Mouse (Mus musculus): ENCODE data around the gene Psrc1.

Psrc1 gene

GRCm38 (mm10) chr3:108389111-108389545 lies 5.5 kb downstream of the Psrc1 start:
- peak; percentile 94 to 97 for DNase-seq

GRCm38 (mm10) chr3:108392299-108392698 lies 8.7 kb downstream of the Psrc1 start:
- no peak for DNase-seq

- DNase-seq, result no peak
Observed at GRCm38 (mm10) chr3:108392793-108393192, 9.2 kb downstream of the Psrc1 start.

GRCm38 (mm10) chr3:108398281-108398680 lies 14.6 kb downstream of the Psrc1 start:
- no peak for DNase-seq

- peak; percentile 8 to 14 for DNase-seq
Observed at GRCm38 (mm10) chr3:108400442-108400841, 16.8 kb downstream of the Psrc1 start.

- peak; percentile 94 to 95 for DNase-seq
Observed at GRCm38 (mm10) chr3:108401692-108402527, 18.3 kb downstream of the Psrc1 start.

- DNase-seq, result no peak
Observed at GRCm38 (mm10) chr3:108402528-108402920, 18.9 kb downstream of the Psrc1 start.

- no peak for DNase-seq
Observed at GRCm38 (mm10) chr3:108405536-108406305, 22.1 kb downstream of the Psrc1 start.

GRCm38 (mm10) chr3:108406306-108406885 lies 22.8 kb downstream of the Psrc1 start:
- DNase-seq, result no peak

- peak in 1 of 2 experiments; percentile 2 for DNase-seq
Observed at GRCm38 (mm10) chr3:108408517-108409008, 24.9 kb downstream of the Psrc1 start.

GRCm38 (mm10) chr3:108409656-108410358 lies 26.2 kb downstream of the Psrc1 start:
- peak in 1 of 2 experiments; percentile 39 for DNase-seq

- DNase-seq, result peak in 1 of 2 experiments; percentile 20
Observed at GRCm38 (mm10) chr3:108410359-108410714, 26.7 kb downstream of the Psrc1 start.

- peak; percentile 19 to 23 for DNase-seq
Observed at GRCm38 (mm10) chr3:108411026-108411753, 27.6 kb downstream of the Psrc1 start.

GRCm38 (mm10) chr3:108411754-108412121 lies 28.1 kb downstream of the Psrc1 start:
- DNase-seq, result peak; percentile 72 to 81

- peak in 1 of 2 experiments; percentile 17 for DNase-seq
Observed at GRCm38 (mm10) chr3:108413634-108414360, 30.2 kb downstream of the Psrc1 start.

- peak in 1 of 2 experiments; percentile 58 for DNase-seq
Observed at GRCm38 (mm10) chr3:108414857-108415830, 31.5 kb downstream of the Psrc1 start, which contains the start of gene Celsr2. Celsr2 (minus strand) TSS chr3:108415552.

- peak; percentile 84 to 90 for DNase-seq
Observed at GRCm38 (mm10) chr3:108415831-108416223, 32.2 kb downstream of the Psrc1 start.

- no peak for DNase-seq
Observed at GRCm38 (mm10) chr3:108423006-108423405, 39.4 kb downstream of the Psrc1 start.

All from cerebellum, adult 18-20 months (tissue).